18 mouse cellular contexts compared by ENCODE assay signal in the genomic region with DNA sequence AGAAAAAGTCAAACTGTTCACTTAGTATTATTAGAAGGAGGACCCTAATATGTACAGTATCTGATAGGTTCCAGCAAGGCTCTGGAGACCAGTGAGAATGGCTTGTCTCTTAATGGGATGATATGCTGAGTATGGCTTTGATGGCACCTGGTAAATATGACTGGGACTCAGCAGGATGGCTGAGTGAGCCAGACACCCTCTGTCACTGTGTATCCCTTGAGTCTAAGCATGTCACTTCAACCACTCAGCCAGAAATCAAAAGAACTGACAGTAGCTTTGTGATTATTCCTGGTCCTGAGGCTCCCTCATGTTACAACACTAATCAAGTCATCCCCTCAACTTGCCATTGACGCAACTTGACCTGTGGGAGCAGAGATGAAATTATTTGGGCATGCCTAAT.
DNase-seq lines count a peak whose midpoint lies in the region; ATAC-seq and TF ChIP-seq lines count a peak whose summit lies in the region.
"Had no signal": no experiment of that assay in that cellular context is flagged by ENCODE, and none has a peak within 500 bp of the region (broad histone marks: within the 10 kb centered on the region; RNA-seq: fewer than 3 reads in every experiment).

No protein-coding gene starts in this region.

- H3K9me3 ChIP-seq in forebrain, embryonic 14.5 days (replicated peaks; ENCODE audit: control insufficient read depth, low read length): no peaks in the 10 kb centered on the region
- H3K9me3 ChIP-seq in forebrain, embryonic 15.5 days: no peaks in the 10 kb centered on the region
- no peaks in the 10 kb centered on the region for H3K9me3 ChIP-seq in midbrain, embryonic 13.5 days
- H3K9me3 ChIP-seq in midbrain, embryonic 10.5 days (replicated peaks): no peaks in the 10 kb centered on the region
- H3K9me3 ChIP-seq in hindbrain, postnatal 0 days (ENCODE audit: low read length): no peaks in the 10 kb centered on the region
- H3K9me3 ChIP-seq: forebrain, embryonic 12.5 days; limb, embryonic 15.5 days; neural tube, embryonic 12.5 days had no signal

- no peak overlapping the region for H3K27ac ChIP-seq in forebrain, embryonic 14.5 days (ENCODE audit: low read depth, low read length)
- no peak overlapping the region for H3K27ac ChIP-seq in forebrain, embryonic 15.5 days (replicated peaks)
- H3K27ac ChIP-seq in midbrain, embryonic 13.5 days: no peak overlapping the region; the same call in 1 of the 2 replicates
- no peak overlapping the region for H3K27ac ChIP-seq in midbrain, embryonic 10.5 days (replicated peaks)
- no peak overlapping the region for H3K27ac ChIP-seq in hindbrain, postnatal 0 days
- no peak overlapping the region for H3K27ac ChIP-seq in thymus, adult 2 months (ENCODE audit: control insufficient read depth, insufficient read depth, low read length)
- H3K27ac ChIP-seq: forebrain, embryonic 12.5 days; limb, embryonic 15.5 days; neural tube, embryonic 12.5 days had no signal

- TF ChIP-seq CTCF in hindbrain, postnatal 0 days (IDR thresholded peaks at IDR 0.05; ENCODE audit: low read depth): no peak
- TF ChIP-seq CTCF in thymus, adult 2 months (IDR thresholded peaks at IDR 0.05; ENCODE audit: borderline replicate concordance, control insufficient read depth, extremely low read depth, insufficient read depth, low read length, poor library complexity): no peak

- no peak overlapping the region for H3K4me2 ChIP-seq in forebrain, embryonic 14.5 days (ENCODE audit: low read length)
- H3K4me2 ChIP-seq in forebrain, embryonic 15.5 days (replicated peaks): no peak overlapping the region
- H3K4me2 ChIP-seq in midbrain, embryonic 13.5 days (replicated peaks): no peak overlapping the region
- no peak overlapping the region for H3K4me2 ChIP-seq in hindbrain, postnatal 0 days (ENCODE audit: low read depth, low read length)
- H3K4me2 ChIP-seq: forebrain, embryonic 12.5 days; limb, embryonic 15.5 days; neural tube, embryonic 12.5 days had no signal

- H3K36me3 ChIP-seq in forebrain, embryonic 14.5 days (ENCODE audit: control insufficient read depth, insufficient read depth, low read length): no peaks in the 10 kb centered on the region
- no peaks in the 10 kb centered on the region for H3K36me3 ChIP-seq in forebrain, embryonic 15.5 days
- no peaks in the 10 kb centered on the region for H3K36me3 ChIP-seq in midbrain, embryonic 13.5 days
- no peaks in the 10 kb centered on the region for H3K36me3 ChIP-seq in midbrain, embryonic 10.5 days
- H3K36me3 ChIP-seq in hindbrain, postnatal 0 days (ENCODE audit: insufficient read depth, low read length): no peaks in the 10 kb centered on the region
- H3K36me3 ChIP-seq in thymus, adult 2 months (ENCODE audit: control insufficient read depth, insufficient read depth, low read length): no peaks in the 10 kb centered on the region
- H3K36me3 ChIP-seq: forebrain, embryonic 12.5 days; limb, embryonic 15.5 days; neural tube, embryonic 12.5 days had no signal

- ATAC-seq in forebrain, embryonic 14.5 days: peak; percentile 10; the same call in 1 of the 2 replicates
- ATAC-seq in forebrain, embryonic 15.5 days (replicated peaks): no peak
- ATAC-seq in midbrain, embryonic 13.5 days: peak; percentile 80; the same call in 1 of the 2 replicates
- ATAC-seq in hindbrain, postnatal 0 days: peak; percentile 71
- ATAC-seq: liver, postnatal 0 days had no signal

- TF ChIP-seq POLR2A in thymus, adult 2 months (IDR thresholded peaks at IDR 0.05; ENCODE audit: control insufficient read depth, extremely low read depth, insufficient read depth, low read length, poor library complexity): no peak

- 71% methylated on average over 1 of the region's 1 CpGs for WGBS in forebrain, embryonic 14.5 days
- WGBS in forebrain, embryonic 15.5 days: 71% methylated on average over 1 of the region's 1 CpGs
- 55% methylated on average over 1 of the region's 1 CpGs for WGBS in midbrain, embryonic 13.5 days
- WGBS in midbrain, embryonic 10.5 days: 59% methylated on average over 1 of the region's 1 CpGs
- 40% methylated on average over 1 of the region's 1 CpGs for WGBS in hindbrain, postnatal 0 days
- 97% methylated on average over 1 of the region's 1 CpGs for WGBS in thymus, adult 2 months

- no peak for DNase-seq in forebrain, embryonic 14.5 days (ENCODE audit: low spot score)
- DNase-seq in midbrain, embryonic 10.5 days (ENCODE audit: low spot score): no peak
- peak; percentile 42 for DNase-seq in hindbrain, postnatal 0 days (ENCODE audit: low spot score)
- no peak for DNase-seq in heart, postnatal 4 days
- DNase-seq in right cerebral cortex, adult 18-20 months: no peak
- no peak for DNase-seq in thymus, adult 2 months
- DNase-seq: adrenal gland, adult 2 months; B cell, adult 2 months; gastrocnemius, postnatal 36 days; kidney, adult 11 months; liver, postnatal 0 days; lung, postnatal 10 days; right cerebral cortex, postnatal 25 days had no signal

- no peaks in the 10 kb centered on the region for H3K27me3 ChIP-seq in forebrain, embryonic 14.5 days (replicated peaks; ENCODE audit: control insufficient read depth, insufficient read depth, low read length)
- no peaks in the 10 kb centered on the region for H3K27me3 ChIP-seq in forebrain, embryonic 15.5 days
- no peaks in the 10 kb centered on the region for H3K27me3 ChIP-seq in midbrain, embryonic 13.5 days
- no peaks in the 10 kb centered on the region for H3K27me3 ChIP-seq in midbrain, embryonic 10.5 days (ENCODE audit: low read depth, poor library complexity, severe bottlenecking)
- H3K27me3 ChIP-seq in hindbrain, postnatal 0 days (ENCODE audit: insufficient read depth, low read length): no peaks in the 10 kb centered on the region
- H3K27me3 ChIP-seq in thymus, adult 2 months (ENCODE audit: control insufficient read depth, insufficient read depth, low read length): no peaks in the 10 kb centered on the region
- H3K27me3 ChIP-seq: forebrain, embryonic 12.5 days; limb, embryonic 15.5 days; neural tube, embryonic 12.5 days had no signal

- H3K4me1 ChIP-seq in forebrain, embryonic 14.5 days (ENCODE audit: control insufficient read depth, insufficient read depth, low read length): no peaks in the 10 kb centered on the region
- H3K4me1 ChIP-seq in forebrain, embryonic 15.5 days: no peaks in the 10 kb centered on the region
- H3K4me1 ChIP-seq in midbrain, embryonic 13.5 days (replicated peaks): peaks cover 4% of the 10 kb centered on the region; the same call in 1 of the 2 replicates
- no peaks in the 10 kb centered on the region for H3K4me1 ChIP-seq in midbrain, embryonic 10.5 days
- H3K4me1 ChIP-seq in hindbrain, postnatal 0 days (ENCODE audit: insufficient read depth, low read length): no peaks in the 10 kb centered on the region
- no peaks in the 10 kb centered on the region for H3K4me1 ChIP-seq in thymus, adult 2 months (replicated peaks; ENCODE audit: control insufficient read depth, insufficient read depth, low read length)
- H3K4me1 ChIP-seq: forebrain, embryonic 12.5 days; limb, embryonic 15.5 days; neural tube, embryonic 12.5 days had no signal

- H3K9ac ChIP-seq in forebrain, embryonic 14.5 days (ENCODE audit: low read length): no peak overlapping the region
- H3K9ac ChIP-seq in forebrain, embryonic 15.5 days (replicated peaks): no peak overlapping the region
- H3K9ac ChIP-seq in midbrain, embryonic 13.5 days (replicated peaks): no peak overlapping the region
- no peak overlapping the region for H3K9ac ChIP-seq in hindbrain, postnatal 0 days (replicated peaks; ENCODE audit: low read length)
- H3K9ac ChIP-seq: forebrain, embryonic 12.5 days; limb, embryonic 15.5 days; liver, postnatal 0 days; neural tube, embryonic 12.5 days had no signal

- H3K4me3 ChIP-seq in forebrain, embryonic 14.5 days (ENCODE audit: low read depth, low read length): no peak overlapping the region
- no peak overlapping the region for H3K4me3 ChIP-seq in forebrain, embryonic 15.5 days
- H3K4me3 ChIP-seq in midbrain, embryonic 13.5 days (replicated peaks): no peak overlapping the region
- no peak overlapping the region for H3K4me3 ChIP-seq in midbrain, embryonic 10.5 days
- H3K4me3 ChIP-seq in hindbrain, postnatal 0 days (ENCODE audit: low read length): no peak overlapping the region
- no peak overlapping the region for H3K4me3 ChIP-seq in thymus, adult 2 months (ENCODE audit: control insufficient read depth, insufficient read depth, low read length)
- H3K4me3 ChIP-seq: forebrain, embryonic 12.5 days; limb, embryonic 15.5 days; neural tube, embryonic 12.5 days had no signal
